Mouse (Mus musculus): Measurements from ENCODE around the gene Zfp296.

Gene Zfp296

GRCm38 (mm10) chr7:19577141-19577852 is at the start of gene Zfp296, which contains the start of gene Gemin7:
Gene Zfp296, plus strand, starts transcription at chr7:19577287.
Gene Gemin7, minus strand, starts transcription at chr7:19577595.
- no peak for DNase-seq (ENCODE audit: low spot score)

- DNase-seq (ENCODE audit: low spot score) = no peak
Observed at GRCm38 (mm10) chr7:19531077-19531476, 46.0 kb upstream of the Zfp296 start.

- no peak for DNase-seq (ENCODE audit: low spot score)
Observed at GRCm38 (mm10) chr7:19532240-19532639, 44.8 kb upstream of the Zfp296 start.

- DNase-seq (ENCODE audit: low spot score) = no peak
Observed at GRCm38 (mm10) chr7:19534676-19535075, 42.4 kb upstream of the Zfp296 start.

GRCm38 (mm10) chr7:19540771-19541566 is 36.1 kb upstream of the Zfp296 start:
- no peak for DNase-seq (ENCODE audit: low spot score)

GRCm38 (mm10) chr7:19541681-19542154 is 35.4 kb upstream of the Zfp296 start:
- DNase-seq (ENCODE audit: low spot score) = no peak

- DNase-seq (ENCODE audit: low spot score) = no peak
Observed at GRCm38 (mm10) chr7:19542155-19542691, 34.9 kb upstream of the Zfp296 start.

- no peak for DNase-seq (ENCODE audit: low spot score)
Observed at GRCm38 (mm10) chr7:19543584-19543983, 33.5 kb upstream of the Zfp296 start.

GRCm38 (mm10) chr7:19546007-19546406 is 31.1 kb upstream of the Zfp296 start:
- no peak for DNase-seq (ENCODE audit: low spot score)

- DNase-seq (ENCODE audit: low spot score) = no peak
Observed at GRCm38 (mm10) chr7:19547344-19547969, 29.6 kb upstream of the Zfp296 start.

GRCm38 (mm10) chr7:19549394-19549793 is 27.7 kb upstream of the Zfp296 start:
- DNase-seq (ENCODE audit: low spot score) = no peak

- DNase-seq (ENCODE audit: low spot score) = no peak
Observed at GRCm38 (mm10) chr7:19551634-19552033, 25.5 kb upstream of the Zfp296 start.

- no peak for DNase-seq (ENCODE audit: low spot score)
Observed at GRCm38 (mm10) chr7:19552443-19552842, 24.6 kb upstream of the Zfp296 start.

GRCm38 (mm10) chr7:19554168-19554567 is 22.9 kb upstream of the Zfp296 start:
- DNase-seq (ENCODE audit: low spot score) = no peak

GRCm38 (mm10) chr7:19557086-19557485 is 20.0 kb upstream of the Zfp296 start:
- no peak for DNase-seq (ENCODE audit: low spot score)

GRCm38 (mm10) chr7:19557982-19558900 is 18.8 kb upstream of the Zfp296 start:
- no peak for DNase-seq (ENCODE audit: low spot score)

GRCm38 (mm10) chr7:19558965-19559364 is 18.1 kb upstream of the Zfp296 start:
- DNase-seq (ENCODE audit: low spot score) = no peak

- no peak for DNase-seq (ENCODE audit: low spot score)
Observed at GRCm38 (mm10) chr7:19560491-19561260, 16.4 kb upstream of the Zfp296 start.

- no peak for DNase-seq (ENCODE audit: low spot score)
Observed at GRCm38 (mm10) chr7:19561431-19561764, 15.7 kb upstream of the Zfp296 start.

- DNase-seq (ENCODE audit: low spot score) = peak; percentile 87
Observed at GRCm38 (mm10) chr7:19561765-19562642, 15.1 kb upstream of the Zfp296 start.
